Mouse (Mus musculus) MEL (cell line): ENCODE data around the gene Epb41l2. TPM values are rescaled to one million over a fixed set of nuclear protein-coding genes. Genes with fewer than 3 reads are reported as not detected.

ENCODE experiments used
- DNase-seq: peaks from one replicate; pipeline ENCODE4 v3.0.0; 2011; ENCODE audit warnings: low read depth, low spot score
- H3K27ac ChIP-seq: 2 replicates; pipeline ENCODE4 v1.5.1; 2012; ENCODE audit warnings: low read depth, mild to moderate bottlenecking, control low read depth, low read length, moderate library complexity; ENCODE audit not compliant: control insufficient read depth
- H3K27me3 ChIP-seq, 2 experiments: fragments of 150-350 bp in 1 of 2; sonication (generic) in 1 of 2; 2 replicates each; pipeline ENCODE4 v1.6.1; 2012; ENCODE audit warnings: low read length in 2 of 2, mild to moderate bottlenecking in 2 of 2, improper control_type of control experiment in 1 of 2, moderate library complexity in 1 of 2; ENCODE audit not compliant: insufficient read depth in 2 of 2, control insufficient read depth in 1 of 2
- H3K36me3 ChIP-seq, 2 experiments: 2 replicates each; pipeline ENCODE4 v1.6.1; 2012 to 2014; ENCODE audit warnings: low read length in 2 of 2, improper control_type of control experiment in 1 of 2, inconsistent platforms in 1 of 2, mild to moderate bottlenecking in 1 of 2; ENCODE audit not compliant: insufficient read depth in 2 of 2, control insufficient read depth in 1 of 2
- H3K4me1 ChIP-seq, 2 experiments: fragments of 150-350 bp in 1 of 2; sonication (generic) in 1 of 2; 2 replicates each; pipeline ENCODE4 v1.6.1; 2012; ENCODE audit warnings: low read length in 2 of 2, improper control_type of control experiment in 1 of 2, mild to moderate bottlenecking in 1 of 2; ENCODE audit not compliant: insufficient read depth in 2 of 2, control insufficient read depth in 1 of 2
- H3K4me3 ChIP-seq, 2 experiments: fragments of 150-350 bp in 1 of 2; sonication (generic) in 1 of 2; 2 replicates each; pipeline ENCODE4 v1.5.1; 2012; ENCODE audit warnings: low read depth in 2 of 2, low read length in 2 of 2, mild to moderate bottlenecking in 2 of 2, moderate library complexity in 2 of 2, control low read depth in 1 of 2, improper control_type of control experiment in 1 of 2; ENCODE audit not compliant: control insufficient read depth in 1 of 2, insufficient read depth in 1 of 2
- H3K79me2 ChIP-seq: 2 replicates; pipeline ENCODE4 v1.6.1; 2012; ENCODE audit warnings: mild to moderate bottlenecking, low read length, moderate library complexity; ENCODE audit not compliant: control insufficient read depth, poor library complexity, insufficient read depth
- H3K9ac ChIP-seq: 2 replicates; pipeline ENCODE4 v1.6.1; 2012; ENCODE audit warnings: low read depth, mild to moderate bottlenecking, control low read depth, low read length, moderate library complexity; ENCODE audit not compliant: control insufficient read depth, poor library complexity, severe bottlenecking
- H3K9me3 ChIP-seq: fragments of 150-350 bp; sonication (generic); replicated peaks from 2 replicates; pipeline ENCODE4 v1.6.1; 2012; ENCODE audit warnings: mild to moderate bottlenecking, low read length, improper control_type of control experiment, moderate library complexity; ENCODE audit not compliant: insufficient read depth
- BHLHE40 ChIP-seq: IDR thresholded peaks from 2 replicates; pipeline ENCODE4 v1.6.1; 2012; ENCODE audit warnings: low read depth, mild to moderate bottlenecking, inconsistent platforms, low read length, improper control_type of control experiment, borderline replicate concordance
- CHD1 ChIP-seq: IDR thresholded peaks from 2 replicates; pipeline ENCODE4 v1.6.1; 2012; ENCODE audit warnings: low read depth, mild to moderate bottlenecking, inconsistent platforms, low read length, improper control_type of control experiment
- CTCF ChIP-seq, 3 experiments: IDR thresholded peaks in 2 of 3; conservative IDR thresholded peaks in 1 of 3; 2 replicates each; pipeline ENCODE4 v1.5.1; 2011 to 2012; ENCODE audit warnings: low read length in 3 of 3, low read depth in 2 of 3, mild to moderate bottlenecking in 2 of 3, improper control_type of control experiment in 1 of 3, inconsistent platforms in 1 of 3, mixed read lengths in 1 of 3, moderate library complexity in 1 of 3; ENCODE audit not compliant: control insufficient read depth in 1 of 3, insufficient read depth in 1 of 3, poor library complexity in 1 of 3, severe bottlenecking in 1 of 3
- E2F4 ChIP-seq: IDR thresholded peaks from 2 replicates; pipeline ENCODE4 v1.6.1; 2011; ENCODE audit warnings: low read depth, low read length, improper control_type of control experiment, borderline replicate concordance
- ELF1 ChIP-seq: IDR thresholded peaks from 2 replicates; pipeline ENCODE4 v1.6.1; 2014; ENCODE audit warnings: low read depth, mild to moderate bottlenecking, inconsistent platforms, low read length, improper control_type of control experiment, moderate library complexity
- EP300 ChIP-seq, 2 experiments: IDR thresholded peaks; 2 replicates each; pipeline ENCODE4 v1.6.1; 2011; ENCODE audit warnings: improper control_type of control experiment in 2 of 2, low read length in 2 of 2, low read depth in 1 of 2, mild to moderate bottlenecking in 1 of 2
- ETS1 ChIP-seq: IDR thresholded peaks from 2 replicates; pipeline ENCODE4 v1.6.1; 2012; ENCODE audit warnings: low read depth, mild to moderate bottlenecking, inconsistent platforms, low read length, improper control_type of control experiment, moderate library complexity
- GABPA ChIP-seq: IDR thresholded peaks from 2 replicates; pipeline ENCODE4 v1.6.1; 2012; ENCODE audit warnings: low read depth, mild to moderate bottlenecking, inconsistent platforms, low read length, improper control_type of control experiment, moderate library complexity
- HCFC1 ChIP-seq: IDR thresholded peaks from 2 replicates; pipeline ENCODE4 v1.6.1; 2012; ENCODE audit warnings: low read depth, mild to moderate bottlenecking, inconsistent platforms, low read length, improper control_type of control experiment, moderate library complexity
- JUND ChIP-seq: IDR thresholded peaks from 2 replicates; pipeline ENCODE4 v1.6.1; 2011; ENCODE audit warnings: low read depth, mild to moderate bottlenecking, improper control_type of control experiment, low read length
- KAT2A ChIP-seq: conservative IDR thresholded peaks from 2 replicates; pipeline ENCODE4 v1.6.1; 2012; ENCODE audit warnings: low read depth, low read length, improper control_type of control experiment, inconsistent platforms
- MAFK ChIP-seq: IDR thresholded peaks from 2 replicates; pipeline ENCODE4 v1.6.1; 2011; ENCODE audit warnings: low read depth, mild to moderate bottlenecking, low read length, improper control_type of control experiment, borderline replicate concordance
- MAZ ChIP-seq: IDR thresholded peaks from 2 replicates; pipeline ENCODE4 v1.6.1; 2012; ENCODE audit warnings: low read depth, mild to moderate bottlenecking, inconsistent platforms, low read length, improper control_type of control experiment
- MXI1 ChIP-seq: IDR thresholded peaks from 2 replicates; pipeline ENCODE4 v1.6.1; 2011; ENCODE audit warnings: mild to moderate bottlenecking, low read depth, low read length, improper control_type of control experiment
- MYB ChIP-seq: IDR thresholded peaks from 2 replicates; pipeline ENCODE4 v1.6.1; 2011; ENCODE audit warnings: mild to moderate bottlenecking, low read depth, low read length, improper control_type of control experiment
- MYC ChIP-seq: IDR thresholded peaks from 2 replicates; pipeline ENCODE4 v1.6.1; 2011; ENCODE audit warnings: low read depth, mild to moderate bottlenecking, low read length, improper control_type of control experiment, moderate library complexity
- POLR2A ChIP-seq, 2 experiments: IDR thresholded peaks; 2 replicates each; pipeline ENCODE4 v1.6.1; 2011 to 2012; ENCODE audit warnings: low read length in 2 of 2, mild to moderate bottlenecking in 2 of 2, control low read depth in 1 of 2, improper control_type of control experiment in 1 of 2, low read depth in 1 of 2, moderate library complexity in 1 of 2; ENCODE audit not compliant: control insufficient read depth in 1 of 2, insufficient read depth in 1 of 2, poor library complexity in 1 of 2
- POLR2AphosphoS2 ChIP-seq: IDR thresholded peaks from 2 replicates; pipeline ENCODE4 v1.6.1; 2011; ENCODE audit warnings: low read length, improper control_type of control experiment
- RCOR1 ChIP-seq: IDR thresholded peaks from 2 replicates; pipeline ENCODE4 v1.6.1; 2012; ENCODE audit warnings: low read depth, mild to moderate bottlenecking, inconsistent platforms, low read length, improper control_type of control experiment
- SIN3A ChIP-seq: IDR thresholded peaks from 2 replicates; pipeline ENCODE4 v1.6.1; 2012; ENCODE audit warnings: low read length, improper control_type of control experiment, inconsistent platforms
- TCF12 ChIP-seq: IDR thresholded peaks from 2 replicates; pipeline ENCODE4 v1.6.1; 2014; ENCODE audit warnings: low read depth, mild to moderate bottlenecking, inconsistent platforms, low read length, improper control_type of control experiment, moderate library complexity
- USF1 ChIP-seq: IDR thresholded peaks from 2 replicates; pipeline ENCODE4 v1.6.1; 2014; ENCODE audit warnings: low read depth, mild to moderate bottlenecking, inconsistent platforms, low read length, improper control_type of control experiment, moderate library complexity
- USF2 ChIP-seq, 2 experiments: IDR thresholded peaks; 2 replicates each; pipeline ENCODE4 v1.6.1; 2011 to 2012; ENCODE audit warnings: improper control_type of control experiment in 2 of 2, low read length in 2 of 2, borderline replicate concordance in 1 of 2, inconsistent platforms in 1 of 2, low read depth in 1 of 2, mild to moderate bottlenecking in 1 of 2; ENCODE audit not compliant: insufficient read depth in 1 of 2
- ZNF384 ChIP-seq: IDR thresholded peaks from 2 replicates; pipeline ENCODE4 v1.6.1; 2012; ENCODE audit warnings: low read depth, mild to moderate bottlenecking, inconsistent platforms, low read length, improper control_type of control experiment
- polyA plus RNA-seq, 2 experiments: library from polyadenylated mRNA; stranded (reverse) in 1 of 2; unstranded in 1 of 2; fragments of >175 nt in 1 of 2; fragments of >200 nt in 1 of 2; gene quantifications; 2 replicates each; pipeline versions ENCODE4 v1.2.1 to v1.2.4; 2012; ENCODE audit warnings: low replicate concordance in 2 of 2, low read depth in 1 of 2; ENCODE audit not compliant: insufficient read length in 2 of 2, insufficient read depth in 1 of 2, missing spikeins in 1 of 2
- total RNA-seq: library from RNA; depleted of rRNA; stranded (reverse); fragments of 300-350 nt; gene quantifications from 2 replicates; pipeline ENCODE4 v1.2.3, GENCODE M21; 2012

Gene Epb41l2
- total and polyA plus RNA-seq, 3 experiments, result 4.7 to 23.7 TPM; not detected in 1

- Histone ChIP-seq H3K79me2 (no peaks in the 10 kb centered on the region), H3K9me3 (no peaks in the 10 kb centered on the region), H3K9ac (no peak overlapping the region), H3K27ac (no peak overlapping the region), H3K4me3 (no peak overlapping the region), H3K27me3 (no peaks in the 10 kb centered on the region; a peak in 1 of 4 replicates), H3K36me3 (no peaks in the 10 kb centered on the region), H3K4me1 (no peaks in the 10 kb centered on the region; a peak in 1 of 4 replicates)
- DNase-seq, result no peak
- TF ChIP-seq ELF1 (no peak), MAFK (no peak), POLR2AphosphoS2 (no peak)
These were observed 173.5 kb downstream of the Epb41l2 start for GRCm38 (mm10) chr10:25533105-25533504.

GRCm38 (mm10) chr10:25533513-25534246, 174.1 kb downstream of the Epb41l2 start:
- DNase-seq, result no peak

GRCm38 (mm10) chr10:25534467-25534866, 174.9 kb downstream of the Epb41l2 start:
- Histone ChIP-seq H3K9me3 (no peaks in the 10 kb centered on the region), H3K79me2 (no peaks in the 10 kb centered on the region), H3K9ac (no peak overlapping the region), H3K36me3 (no peaks in the 10 kb centered on the region), H3K27ac (no peak overlapping the region), H3K4me1 (no peaks in the 10 kb centered on the region; a peak in 1 of 4 replicates), H3K4me3 (no peak overlapping the region), H3K27me3 (no peaks in the 10 kb centered on the region; a peak in 1 of 4 replicates)
- DNase-seq, result no peak
- TF ChIP-seq TCF12 (no peak), POLR2AphosphoS2 (no peak), MYC (no peak), E2F4 (no peak), USF1 (no peak), KAT2A (no peak), MXI1 (no peak), USF2 (IDR thresholded peaks at IDR 0.05; ENCODE audit: borderline replicate concordance in 1 of 2, insufficient read depth in 1 of 2, low read depth in 1 of 2, low read length in 2 of 2) (no peak), ETS1 (no peak), SIN3A (no peak)

More at GRCm38 (mm10) chr10:25533513-25534246, 174.1 kb downstream of the Epb41l2 start:
- Histone ChIP-seq H3K4me1 (no peaks in the 10 kb centered on the region; a peak in 1 of 4 replicates), H3K9me3 (no peaks in the 10 kb centered on the region), H3K79me2 (no peaks in the 10 kb centered on the region), H3K27me3 (no peaks in the 10 kb centered on the region; a peak in 1 of 4 replicates), H3K4me3 (no peak overlapping the region), H3K9ac (no peak overlapping the region), H3K36me3 (no peaks in the 10 kb centered on the region), H3K27ac (no peak overlapping the region)
- TF ChIP-seq POLR2A (IDR thresholded peaks at IDR 0.05; ENCODE audit: control insufficient read depth in 1 of 2, insufficient read depth in 1 of 2, low read depth in 1 of 2, low read length in 2 of 2, poor library complexity in 1 of 2) (no peak), USF2 (IDR thresholded peaks at IDR 0.05; ENCODE audit: borderline replicate concordance in 1 of 2, insufficient read depth in 1 of 2, low read depth in 1 of 2, low read length in 2 of 2) (no peak), CHD1 (no peak), CTCF (IDR thresholded peaks at IDR 0.05 in 2 of 3, conservative IDR thresholded peaks at IDR 0.05 in 1 of 3; ENCODE audit: control insufficient read depth in 1 of 3, insufficient read depth in 1 of 3, low read depth in 2 of 3, low read length in 3 of 3, poor library complexity in 1 of 3, severe bottlenecking in 1 of 3) (no peak), MYB (no peak), EP300 (IDR thresholded peaks at IDR 0.05; ENCODE audit: low read depth in 1 of 2, low read length in 2 of 2) (no peak), RCOR1 (no peak), ELF1 (no peak), POLR2AphosphoS2 (no peak), HCFC1 (no peak), JUND (no peak), BHLHE40 (no peak), ZNF384 (no peak), GABPA (no peak), MAZ (no peak), ETS1 (no peak), KAT2A (no peak)
